Mouse (Mus musculus) CD4-positive, CD25-positive, alpha-beta regulatory T cell, adult 2 months (primary cell): ENCODE measurements at regions not wholly inside any gene's neighbourhood (a gene's known extent, or its start where the extent isn't known, plus 50 kb on each side); places are given as distances from the start of the nearest gene placed in this dataset.

Experiments used
- DNase-seq: peaks from one replicate; pipeline ENCODE4 v3.0.0-alpha.2; 2012; ENCODE audit warnings: low read depth, low spot score

GRCm38 (mm10) chr4:55937833-55938232 lies 405.6 kb upstream of the Klf4 start:
- no peak for DNase-seq

- DNase-seq, result no peak
Measured at GRCm38 (mm10) chr4:55929141-55929782, 397.0 kb upstream of the Klf4 start.

GRCm38 (mm10) chr4:55928670-55929069 lies 396.4 kb upstream of the Klf4 start:
- no peak for DNase-seq

- no peak for DNase-seq
Measured at GRCm38 (mm10) chr4:55928196-55928595, 395.9 kb upstream of the Klf4 start.

- DNase-seq, result no peak
Measured at GRCm38 (mm10) chr4:55927391-55927790, 395.1 kb upstream of the Klf4 start.

GRCm38 (mm10) chr4:55924974-55925373 lies 392.7 kb upstream of the Klf4 start:
- DNase-seq, result no peak

- no peak for DNase-seq
Measured at GRCm38 (mm10) chr4:55921217-55921616, 389.0 kb upstream of the Klf4 start.

GRCm38 (mm10) chr4:55894116-55894885 lies 362.0 kb upstream of the Klf4 start:
- DNase-seq, result no peak

GRCm38 (mm10) chr4:55891656-55892055 lies 359.4 kb upstream of the Klf4 start:
- DNase-seq, result no peak

- DNase-seq, result no peak
Measured at GRCm38 (mm10) chr4:55887581-55887980, 355.3 kb upstream of the Klf4 start.

GRCm38 (mm10) chr4:55882541-55882940 lies 350.3 kb upstream of the Klf4 start:
- no peak for DNase-seq

- no peak for DNase-seq
Measured at GRCm38 (mm10) chr4:55875304-55875703, 343.0 kb upstream of the Klf4 start.

- no peak for DNase-seq
Measured at GRCm38 (mm10) chr4:55874875-55875274, 342.6 kb upstream of the Klf4 start.

- no peak for DNase-seq
Measured at GRCm38 (mm10) chr4:55874276-55874675, 342.0 kb upstream of the Klf4 start.

- no peak for DNase-seq
Measured at GRCm38 (mm10) chr4:55860055-55860454, 327.8 kb upstream of the Klf4 start.

- no peak for DNase-seq
Measured at GRCm38 (mm10) chr4:55859211-55859761, 327.0 kb upstream of the Klf4 start.

- DNase-seq, result no peak
Measured at GRCm38 (mm10) chr4:55851430-55851829, 319.2 kb upstream of the Klf4 start.

GRCm38 (mm10) chr4:55851027-55851426 lies 318.8 kb upstream of the Klf4 start:
- DNase-seq, result no peak

GRCm38 (mm10) chr4:55843727-55844401 lies 311.6 kb upstream of the Klf4 start:
- no peak for DNase-seq

- DNase-seq, result no peak
Measured at GRCm38 (mm10) chr4:55838568-55838967, 306.3 kb upstream of the Klf4 start.

- no peak for DNase-seq
Measured at GRCm38 (mm10) chr4:55824047-55824760, 291.9 kb upstream of the Klf4 start.

GRCm38 (mm10) chr4:55823583-55823982 lies 291.3 kb upstream of the Klf4 start:
- no peak for DNase-seq
